26 mouse cellular contexts compared by ENCODE assay signal in the genomic region with DNA sequence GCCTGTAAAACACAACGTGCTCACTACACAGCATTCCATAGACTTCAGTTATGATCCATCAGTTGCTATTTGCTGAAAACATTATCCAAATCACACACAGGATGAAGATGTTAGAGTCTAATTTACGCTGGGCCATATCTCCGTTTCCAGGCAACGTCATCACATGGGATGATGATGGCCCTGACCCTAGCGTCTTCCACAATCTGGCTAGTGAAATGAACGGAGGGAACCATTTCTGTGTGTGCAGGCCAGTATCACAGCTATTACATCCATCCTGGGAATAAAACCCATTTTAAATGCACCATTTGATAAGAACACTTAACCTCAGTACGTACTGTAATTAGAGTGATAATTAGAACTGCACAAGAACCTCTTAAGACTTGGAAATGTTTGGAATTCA.
A peak's percentile ranks its signal among the peaks of the same experiment; 100 is the strongest.
DNase-seq lines count a peak whose midpoint lies in the region; ATAC-seq lines count a peak whose summit lies in the region.
"Had no signal": no experiment of that assay in that cellular context is flagged by ENCODE, and none has a peak within 500 bp of the region (broad histone marks: within the 10 kb centered on the region; RNA-seq: fewer than 3 reads in every experiment).

No protein-coding gene starts in this region.

- H3K4me1 ChIP-seq in forebrain, embryonic 14.5 days (ENCODE audit: control insufficient read depth, insufficient read depth, low read length): no peaks in the 10 kb centered on the region
- H3K4me1 ChIP-seq in forebrain, embryonic 10.5 days: no peaks in the 10 kb centered on the region
- peaks cover 8% of the 10 kb centered on the region for H3K4me1 ChIP-seq in midbrain, embryonic 14.5 days (ENCODE audit: control insufficient read depth, insufficient read depth, low read length)
- no peaks in the 10 kb centered on the region for H3K4me1 ChIP-seq in midbrain, embryonic 11.5 days (ENCODE audit: control insufficient read depth, insufficient read depth, low read length)
- H3K4me1 ChIP-seq in hindbrain, embryonic 16.5 days (ENCODE audit: control insufficient read depth, insufficient read depth, low read depth, low read length): no peaks in the 10 kb centered on the region; the same call in 1 of the 2 replicates
- H3K4me1 ChIP-seq in neural tube, embryonic 15.5 days: peaks cover 9% of the 10 kb centered on the region
- H3K4me1 ChIP-seq: heart, embryonic 15.5 days; limb, embryonic 12.5 days; liver, embryonic 15.5 days had no signal

- ATAC-seq in forebrain, embryonic 14.5 days: peak; percentile 37; the same call in 1 of the 2 replicates
- no peak; the same call in 1 of the 2 replicates for ATAC-seq in midbrain, embryonic 14.5 days (ENCODE audit: low FRiP score, low TSS enrichment)
- ATAC-seq in midbrain, embryonic 11.5 days (ENCODE audit: low FRiP score): no peak
- ATAC-seq in hindbrain, embryonic 16.5 days: peak; percentile 76
- peak; percentile 72 for ATAC-seq in neural tube, embryonic 15.5 days (ENCODE audit: low FRiP score)
- ATAC-seq: intestine, postnatal 0 days had no signal

- no peak overlapping the region for H3K4me2 ChIP-seq in forebrain, embryonic 14.5 days (ENCODE audit: low read length)
- H3K4me2 ChIP-seq in midbrain, embryonic 14.5 days (ENCODE audit: low read length): no peak overlapping the region
- no peak overlapping the region for H3K4me2 ChIP-seq in midbrain, embryonic 11.5 days
- H3K4me2 ChIP-seq in hindbrain, embryonic 16.5 days (ENCODE audit: low read length): no peak overlapping the region
- H3K4me2 ChIP-seq in neural tube, embryonic 15.5 days: no peak overlapping the region
- H3K4me2 ChIP-seq: heart, embryonic 15.5 days; limb, embryonic 12.5 days; liver, embryonic 15.5 days; lung, embryonic 14.5 days had no signal

- no peak overlapping the region for H3K9ac ChIP-seq in forebrain, embryonic 14.5 days (ENCODE audit: low read length)
- H3K9ac ChIP-seq in midbrain, embryonic 14.5 days (replicated peaks; ENCODE audit: low read length): no peak overlapping the region
- no peak overlapping the region for H3K9ac ChIP-seq in midbrain, embryonic 11.5 days (ENCODE audit: low read length)
- H3K9ac ChIP-seq in hindbrain, embryonic 16.5 days (ENCODE audit: low read depth, low read length): no peak overlapping the region
- no peak overlapping the region for H3K9ac ChIP-seq in neural tube, embryonic 15.5 days (replicated peaks)
- H3K9ac ChIP-seq: heart, embryonic 15.5 days; limb, embryonic 12.5 days; liver, embryonic 15.5 days; lung, embryonic 14.5 days had no signal

- peak; percentile 16 for DNase-seq in forebrain, embryonic 14.5 days (ENCODE audit: low spot score)
- no peak for DNase-seq in forebrain, embryonic 10.5 days (ENCODE audit: extremely low spot score, low spot score)
- DNase-seq in midbrain, embryonic 14.5 days: peak; percentile 34
- DNase-seq in midbrain, embryonic 11.5 days (ENCODE audit: low spot score, missing footprints): no peak
- no peak for DNase-seq in gastrocnemius, postnatal 10 days
- DNase-seq: adrenal gland, adult 8-10 months; cerebellum, adult 11 months; cerebellum, adult 9-10 months; cerebellum, postnatal 36 days; gastrocnemius, postnatal 25 days; kidney, postnatal 25 days; lung, postnatal 14 days; right cerebral cortex, postnatal 25 days; spleen, adult 18-20 months; thymus, postnatal 4 days had no signal

- no peaks in the 10 kb centered on the region for H3K9me3 ChIP-seq in forebrain, embryonic 14.5 days (replicated peaks; ENCODE audit: control insufficient read depth, low read length)
- H3K9me3 ChIP-seq in forebrain, embryonic 10.5 days: no peaks in the 10 kb centered on the region
- no peaks in the 10 kb centered on the region for H3K9me3 ChIP-seq in midbrain, embryonic 14.5 days (ENCODE audit: control insufficient read depth, low read length)
- H3K9me3 ChIP-seq in midbrain, embryonic 11.5 days (ENCODE audit: control insufficient read depth, low read length): no peaks in the 10 kb centered on the region
- no peaks in the 10 kb centered on the region for H3K9me3 ChIP-seq in hindbrain, embryonic 16.5 days (ENCODE audit: control insufficient read depth, low read length)
- no peaks in the 10 kb centered on the region for H3K9me3 ChIP-seq in neural tube, embryonic 15.5 days (replicated peaks)
- H3K9me3 ChIP-seq: G1E; heart, embryonic 10.5 days; heart, embryonic 15.5 days; limb, embryonic 12.5 days; liver, embryonic 15.5 days had no signal

- no peaks in the 10 kb centered on the region for H3K27me3 ChIP-seq in forebrain, embryonic 14.5 days (replicated peaks; ENCODE audit: control insufficient read depth, insufficient read depth, low read length)
- no peaks in the 10 kb centered on the region for H3K27me3 ChIP-seq in forebrain, embryonic 10.5 days (ENCODE audit: poor library complexity, severe bottlenecking)
- no peaks in the 10 kb centered on the region for H3K27me3 ChIP-seq in midbrain, embryonic 14.5 days (ENCODE audit: control insufficient read depth, insufficient read depth, low read length)
- H3K27me3 ChIP-seq in midbrain, embryonic 11.5 days (ENCODE audit: control insufficient read depth, insufficient read depth, low read length): no peaks in the 10 kb centered on the region
- no peaks in the 10 kb centered on the region for H3K27me3 ChIP-seq in hindbrain, embryonic 16.5 days (replicated peaks; ENCODE audit: control insufficient read depth, insufficient read depth, low read length)
- no peaks in the 10 kb centered on the region for H3K27me3 ChIP-seq in neural tube, embryonic 15.5 days (replicated peaks)
- H3K27me3 ChIP-seq: heart, embryonic 15.5 days; limb, embryonic 12.5 days; liver, embryonic 15.5 days had no signal

- no peak overlapping the region for H3K4me3 ChIP-seq in forebrain, embryonic 14.5 days (ENCODE audit: low read depth, low read length)
- H3K4me3 ChIP-seq in forebrain, embryonic 10.5 days: no peak overlapping the region
- H3K4me3 ChIP-seq in midbrain, embryonic 14.5 days (replicated peaks; ENCODE audit: low read depth, low read length): no peak overlapping the region
- no peak overlapping the region for H3K4me3 ChIP-seq in midbrain, embryonic 11.5 days (ENCODE audit: low read depth, low read length)
- no peak overlapping the region for H3K4me3 ChIP-seq in hindbrain, embryonic 16.5 days (ENCODE audit: low read length)
- H3K4me3 ChIP-seq in neural tube, embryonic 15.5 days (replicated peaks): no peak overlapping the region
- H3K4me3 ChIP-seq: heart, embryonic 10.5 days; heart, embryonic 15.5 days; left cerebral cortex, adult 2 months; limb, embryonic 12.5 days; liver, embryonic 15.5 days; myocyte had no signal

- 79% methylated on average over 7 of the region's 7 CpGs for WGBS in forebrain, embryonic 14.5 days
- 90% methylated on average over 7 of the region's 7 CpGs for WGBS in forebrain, embryonic 10.5 days
- 67% methylated on average over 7 of the region's 7 CpGs for WGBS in midbrain, embryonic 14.5 days
- WGBS in midbrain, embryonic 11.5 days: 88% methylated on average over 7 of the region's 7 CpGs
- 56% methylated on average over 7 of the region's 7 CpGs for WGBS in hindbrain, embryonic 16.5 days
- 36% methylated on average over 7 of the region's 7 CpGs for WGBS in neural tube, embryonic 15.5 days

- no peak overlapping the region for H3K27ac ChIP-seq in forebrain, embryonic 14.5 days (ENCODE audit: low read depth, low read length)
- H3K27ac ChIP-seq in forebrain, embryonic 10.5 days: no peak overlapping the region
- peak overlapping the region; percentile 37; the same call in 1 of the 2 replicates for H3K27ac ChIP-seq in midbrain, embryonic 14.5 days (replicated peaks; ENCODE audit: low read depth, low read length)
- H3K27ac ChIP-seq in midbrain, embryonic 11.5 days (ENCODE audit: low read depth, low read length): no peak overlapping the region
- H3K27ac ChIP-seq in hindbrain, embryonic 16.5 days (ENCODE audit: low read depth, low read length): 0 out of 2 replicates have a peak overlapping the region, but pooled peaks have one; percentile 31
- 0 out of 2 replicates have a peak overlapping the region, but pooled peaks have one; percentile 39 for H3K27ac ChIP-seq in neural tube, embryonic 15.5 days (replicated peaks)
- H3K27ac ChIP-seq: heart, embryonic 10.5 days; heart, embryonic 15.5 days; left cerebral cortex, adult 2 months; limb, embryonic 12.5 days; liver, embryonic 15.5 days had no signal

- H3K36me3 ChIP-seq in forebrain, embryonic 14.5 days (ENCODE audit: control insufficient read depth, insufficient read depth, low read length): no peaks in the 10 kb centered on the region
- H3K36me3 ChIP-seq in forebrain, embryonic 10.5 days (replicated peaks): no peaks in the 10 kb centered on the region
- H3K36me3 ChIP-seq in midbrain, embryonic 14.5 days (ENCODE audit: control insufficient read depth, insufficient read depth, low read length): no peaks in the 10 kb centered on the region
- H3K36me3 ChIP-seq in midbrain, embryonic 11.5 days (ENCODE audit: control insufficient read depth, insufficient read depth, low read length): no peaks in the 10 kb centered on the region
- H3K36me3 ChIP-seq in hindbrain, embryonic 16.5 days (ENCODE audit: control insufficient read depth, insufficient read depth, low read length): no peaks in the 10 kb centered on the region
- H3K36me3 ChIP-seq in neural tube, embryonic 15.5 days: no peaks in the 10 kb centered on the region
- H3K36me3 ChIP-seq: G1E; heart, embryonic 10.5 days; heart, embryonic 15.5 days; limb, embryonic 12.5 days; liver, embryonic 15.5 days had no signal

Comparison
In these comparisons a context has a peak if more than half of its experiments do, and no peak if none do; other contexts are left out.
1. DNase-seq: peak in forebrain, embryonic 14.5 days (single experiment) and midbrain, embryonic 14.5 days (single experiment); none in forebrain, embryonic 10.5 days (single experiment), midbrain, embryonic 11.5 days (single experiment) and gastrocnemius, postnatal 10 days (single experiment).
2. H3K27ac ChIP-seq: peak in midbrain, embryonic 14.5 days (single experiment), hindbrain, embryonic 16.5 days (single experiment) and neural tube, embryonic 15.5 days (single experiment); none in forebrain, embryonic 14.5 days (single experiment), forebrain, embryonic 10.5 days (single experiment) and midbrain, embryonic 11.5 days (single experiment).
3. ATAC-seq: peak in forebrain, embryonic 14.5 days (single experiment), hindbrain, embryonic 16.5 days (single experiment) and neural tube, embryonic 15.5 days (single experiment); none in midbrain, embryonic 14.5 days (single experiment) and midbrain, embryonic 11.5 days (single experiment).